Mouse (Mus musculus) liver, embryonic 11.5 days (tissue): ENCODE measurements around the gene Zmat5. TPM values are rescaled to one million over a fixed set of nuclear protein-coding genes. Genes with fewer than 3 reads are reported as not detected.

Experiments
- ATAC-seq: fragments of 200-750 bp; cut with Nextera tagmentation; replicated peaks from 2 replicates; pipeline ENCODE4 v1.8.0; 2017; ENCODE audit warnings: moderate number of reproducible peaks, mild to moderate bottlenecking, moderate TSS enrichment, moderate library complexity; ENCODE audit not compliant: low FRiP score
- DNase-seq: peaks from one replicate; pipeline ENCODE4 v3.0.0-alpha.2; 2017; ENCODE audit warnings: low spot score
- H3K27ac ChIP-seq: fragments of 300-500 bp; sonication (generic); 2 replicates; pipeline ENCODE4 v1.5.1; 2014; ENCODE audit warnings: mild to moderate bottlenecking, low read depth, low read length, control low read depth
- H3K27me3 ChIP-seq: fragments of 300-500 bp; sonication (generic); replicated peaks from 2 replicates; pipeline ENCODE4 v1.6.1; 2014; ENCODE audit warnings: low read length, mixed read lengths; ENCODE audit not compliant: control insufficient read depth, insufficient read depth
- H3K36me3 ChIP-seq: fragments of 300-500 bp; sonication (generic); 2 replicates; pipeline ENCODE4 v1.6.1; 2014; ENCODE audit warnings: mild to moderate bottlenecking, low read length, moderate library complexity, mixed read lengths; ENCODE audit not compliant: control insufficient read depth, insufficient read depth
- H3K4me1 ChIP-seq: fragments of 300-500 bp; sonication (generic); replicated peaks from 2 replicates; pipeline ENCODE4 v1.6.1; 2014; ENCODE audit warnings: low read length, mixed read lengths; ENCODE audit not compliant: control insufficient read depth, insufficient read depth
- H3K4me2 ChIP-seq: fragments of 300-500 bp; sonication (generic); 2 replicates; pipeline ENCODE4 v1.6.1; 2014; ENCODE audit warnings: mild to moderate bottlenecking, control low read depth, moderate library complexity
- H3K4me3 ChIP-seq: fragments of 300-500 bp; sonication (generic); 2 replicates; pipeline ENCODE4 v1.5.1; 2014; ENCODE audit warnings: low read depth, low read length, control low read depth
- H3K9ac ChIP-seq: fragments of 300-500 bp; sonication (generic); 2 replicates; pipeline ENCODE4 v1.6.1; 2014; ENCODE audit warnings: low read depth, low read length, control low read depth
- H3K9me3 ChIP-seq: fragments of 300-500 bp; sonication (generic); 2 replicates; pipeline ENCODE4 v1.6.1; 2016; ENCODE audit warnings: low read length, inconsistent platforms, mixed read lengths; ENCODE audit not compliant: control insufficient read depth
- WGBS: fragments of 180-500 bp; shearing (Covaris S2); extraction: QIAGEN DNeasy Blood & Tissue Kit; methylation state at CpG from one replicate; pipeline ENCODE4 v1.1.7; 2014; 5-methylcytosine and 5-hydroxymethylcytosine counted together
- polyA plus RNA-seq: library from polyadenylated mRNA; unstranded; fragments of >200 nt; fragmentation: Nextera tagmentation; extraction: Ambion mirVana; gene quantifications from 2 replicates; pipeline ENCODE4 v1.2.1, GENCODE M21; 2014

Gene Zmat5
- polyA plus RNA-seq, 1 experiment from 2014 or later, result 54.6 TPM

DNA sequence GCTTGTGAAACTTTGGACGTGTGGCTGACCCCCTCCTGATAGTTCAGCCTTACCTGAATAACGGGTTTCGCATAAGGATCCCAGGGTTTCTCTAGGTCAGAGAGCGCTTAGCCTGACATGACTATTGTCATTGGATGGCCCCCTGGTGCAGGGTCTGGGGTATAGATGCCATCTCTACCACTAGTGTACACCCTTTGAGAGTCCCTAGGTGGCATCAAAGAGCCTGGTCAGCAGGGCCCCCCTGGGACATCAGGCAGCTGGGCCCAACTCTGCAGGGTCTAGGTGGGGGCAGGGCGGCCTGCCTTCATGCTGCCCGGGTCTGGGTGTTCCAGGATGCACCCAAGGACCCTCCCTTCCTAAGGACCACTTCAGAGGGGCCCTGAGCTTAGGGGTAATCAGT lies 31.9 kb downstream of the Zmat5 start:
- ATAC-seq (no peak), DNase-seq (no peak)
- Histone ChIP-seq H3K27ac (no peak overlapping the region), H3K4me3 (no peak overlapping the region), H3K9ac (no peak overlapping the region), H3K36me3 (no peaks in the 10 kb centered on the region), H3K27me3 (0 out of 2 replicates have a peak, but pooled peaks cover 3% of the 10 kb centered on the region), H3K4me1 (no peaks in the 10 kb centered on the region; the same call in 1 of the 2 replicates), H3K9me3 (no peaks in the 10 kb centered on the region), H3K4me2 (no peak overlapping the region)
- WGBS, result 56% methylated on average over 6 of the region's 6 CpGs

- WGBS, result 86% methylated on average over 10 of the region's 10 CpGs
- no peaks in the 10 kb centered on the region for H3K9me3 ChIP-seq
- H3K27ac ChIP-seq, result no peak overlapping the region
- no peak for DNase-seq
- no peaks in the 10 kb centered on the region; the same call in 1 of the 2 replicates for H3K4me1 ChIP-seq
- ATAC-seq, result no peak
- no peak overlapping the region for H3K4me2 ChIP-seq
- peaks cover 5% of the 10 kb centered on the region; the same call in 1 of the 2 replicates for H3K27me3 ChIP-seq
- no peaks in the 10 kb centered on the region for H3K36me3 ChIP-seq
- no peak overlapping the region for H3K9ac ChIP-seq
- no peak overlapping the region for H3K4me3 ChIP-seq
Measured at GRCm38 (mm10) chr11:4737682-4738081, 33.2 kb downstream of the Zmat5 start.

GRCm38 (mm10) chr11:4738719-4739118 lies 34.2 kb downstream of the Zmat5 start:
- Histone ChIP-seq H3K9ac (no peak overlapping the region), H3K4me1 (no peaks in the 10 kb centered on the region; the same call in 1 of the 2 replicates), H3K36me3 (no peaks in the 10 kb centered on the region), H3K27ac (no peak overlapping the region), H3K9me3 (no peaks in the 10 kb centered on the region), H3K4me3 (no peak overlapping the region), H3K4me2 (no peak overlapping the region), H3K27me3 (peaks cover 14% of the 10 kb centered on the region)
- WGBS, result 88% methylated on average over 16 of the region's 16 CpGs
- DNase-seq (no peak), ATAC-seq (no peak)

DNA sequence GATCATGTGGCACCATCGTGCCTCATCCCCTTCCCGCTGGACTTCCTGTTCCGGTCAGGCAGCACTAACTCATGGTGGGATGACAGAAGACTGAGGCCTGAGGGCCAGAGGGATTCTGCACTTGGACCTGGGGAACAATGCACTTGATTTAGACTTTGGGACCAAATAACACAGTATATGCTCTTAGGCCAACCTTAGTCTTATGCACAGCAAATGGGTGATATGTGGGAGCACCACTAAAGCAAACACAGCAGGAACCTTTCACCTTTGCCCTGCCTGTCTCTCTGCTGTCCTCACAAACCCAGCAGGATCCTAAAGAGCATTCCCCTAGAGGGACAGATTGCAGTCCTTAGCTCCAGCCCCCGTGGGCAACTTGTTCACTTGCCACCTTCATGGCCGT lies 36.3 kb downstream of the Zmat5 start:
- Histone ChIP-seq H3K4me3 (no peak overlapping the region), H3K27me3 (peaks cover 35% of the 10 kb centered on the region), H3K4me2 (no peak overlapping the region), H3K9ac (no peak overlapping the region), H3K9me3 (no peaks in the 10 kb centered on the region), H3K36me3 (no peaks in the 10 kb centered on the region), H3K27ac (no peak overlapping the region), H3K4me1 (no peaks in the 10 kb centered on the region; the same call in 1 of the 2 replicates)
- 52% methylated on average over 5 of the region's 5 CpGs for WGBS
- DNase-seq (no peak), ATAC-seq (0 out of 2 replicates have a peak, but pooled peaks have one; percentile 10)

DNA sequence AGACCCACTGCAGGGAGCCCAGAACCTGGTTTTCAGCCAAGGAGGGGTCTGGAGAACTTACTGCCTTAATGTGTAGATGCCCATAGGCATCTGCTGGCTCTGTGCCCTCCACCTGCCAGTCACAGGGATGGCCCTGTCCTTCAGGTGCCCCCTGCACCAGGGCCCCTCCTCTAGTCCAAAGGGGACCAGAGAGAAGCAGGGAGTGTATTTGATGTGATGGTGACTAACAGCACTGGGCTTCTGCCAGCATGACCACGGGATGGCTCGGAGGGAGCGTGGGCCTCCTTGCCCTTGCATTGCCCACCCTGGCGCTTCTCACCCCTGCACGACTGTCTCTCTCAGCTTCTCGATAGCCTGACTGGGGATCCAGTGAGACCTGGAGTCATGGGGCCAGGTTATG lies 40.2 kb downstream of the Zmat5 start:
- no peak overlapping the region for H3K4me2 ChIP-seq
- peaks cover 74% of the 10 kb centered on the region for H3K27me3 ChIP-seq
- WGBS, result 56% methylated on average over 6 of the region's 6 CpGs
- H3K4me3 ChIP-seq, result no peak overlapping the region
- no peak overlapping the region for H3K27ac ChIP-seq
- H3K9me3 ChIP-seq, result no peaks in the 10 kb centered on the region
- H3K4me1 ChIP-seq, result peaks cover 6% of the 10 kb centered on the region
- DNase-seq (no peak), ATAC-seq (no peak)
- no peak overlapping the region for H3K9ac ChIP-seq
- no peaks in the 10 kb centered on the region for H3K36me3 ChIP-seq

DNA sequence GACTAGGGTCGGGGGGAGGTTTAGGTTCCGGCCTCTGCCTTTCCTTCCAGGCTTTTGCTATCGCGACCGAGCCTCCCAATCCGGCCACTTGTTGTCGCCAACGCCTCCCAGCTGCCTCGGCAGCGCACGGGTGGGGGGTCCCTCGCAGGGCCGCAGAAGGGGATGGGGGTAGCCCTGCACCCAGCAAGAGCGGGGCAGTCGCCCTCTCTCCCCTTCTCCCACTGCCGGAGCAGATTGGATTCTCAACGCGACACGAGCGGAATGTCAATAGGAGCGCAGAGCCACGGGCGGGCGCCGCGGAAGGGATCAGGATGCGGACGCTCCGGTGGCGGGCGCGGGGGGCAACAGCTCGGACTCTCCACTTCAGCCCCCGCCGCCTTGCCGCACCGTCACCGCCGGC lies 41.5 kb downstream of the Zmat5 start:
- H3K4me3 ChIP-seq, result peak overlapping the region; percentile 48
- DNase-seq, result no peak
- WGBS, result under 1% methylated on average over 38 of the region's 39 CpGs
- no peaks in the 10 kb centered on the region for H3K9me3 ChIP-seq
- no peak overlapping the region for H3K9ac ChIP-seq
- ATAC-seq, result no peak
- no peaks in the 10 kb centered on the region for H3K36me3 ChIP-seq
- no peak overlapping the region for H3K27ac ChIP-seq
- H3K4me1 ChIP-seq, result peaks cover 6% of the 10 kb centered on the region
- H3K27me3 ChIP-seq, result peaks cover 84% of the 10 kb centered on the region
- H3K4me2 ChIP-seq, result peak overlapping the region; percentile 76

- DNase-seq (no peak), ATAC-seq (no peak)
- H3K27me3 ChIP-seq, result peaks cover 85% of the 10 kb centered on the region
- peak within 1 kb of the TSS; percentile 76 for H3K4me2 ChIP-seq
- WGBS, result under 1% methylated on average over 34 of the region's 73 CpGs
- H3K4me3 ChIP-seq, result peak within 1 kb of the TSS; percentile 48
- H3K27ac ChIP-seq, result no peak within 1 kb of the TSS
- no peaks in the 10 kb centered on the region for H3K9me3 ChIP-seq
- no peaks in the 10 kb centered on the region for H3K36me3 ChIP-seq
- H3K9ac ChIP-seq, result no peak within 1 kb of the TSS
- H3K4me1 ChIP-seq, result peaks cover 6% of the 10 kb centered on the region
Measured at GRCm38 (mm10) chr11:4746733-4747132, 42.3 kb downstream of the Zmat5 start, which contains the start of gene Cabp7. Cabp7 (minus strand) TSS chr11:4746778.

GRCm38 (mm10) chr11:4747285-4747684 lies 42.8 kb downstream of the Zmat5 start:
- H3K27ac ChIP-seq, result no peak overlapping the region
- H3K4me3 ChIP-seq, result peak overlapping the region; percentile 48
- no peaks in the 10 kb centered on the region for H3K9me3 ChIP-seq
- DNase-seq, result no peak
- H3K36me3 ChIP-seq, result no peaks in the 10 kb centered on the region
- peaks cover 6% of the 10 kb centered on the region for H3K4me1 ChIP-seq
- no peak overlapping the region for H3K9ac ChIP-seq
- peak overlapping the region; percentile 76 for H3K4me2 ChIP-seq
- no peak for ATAC-seq
- peaks cover 90% of the 10 kb centered on the region for H3K27me3 ChIP-seq
- 2% methylated on average over 12 of the region's 12 CpGs for WGBS

DNA sequence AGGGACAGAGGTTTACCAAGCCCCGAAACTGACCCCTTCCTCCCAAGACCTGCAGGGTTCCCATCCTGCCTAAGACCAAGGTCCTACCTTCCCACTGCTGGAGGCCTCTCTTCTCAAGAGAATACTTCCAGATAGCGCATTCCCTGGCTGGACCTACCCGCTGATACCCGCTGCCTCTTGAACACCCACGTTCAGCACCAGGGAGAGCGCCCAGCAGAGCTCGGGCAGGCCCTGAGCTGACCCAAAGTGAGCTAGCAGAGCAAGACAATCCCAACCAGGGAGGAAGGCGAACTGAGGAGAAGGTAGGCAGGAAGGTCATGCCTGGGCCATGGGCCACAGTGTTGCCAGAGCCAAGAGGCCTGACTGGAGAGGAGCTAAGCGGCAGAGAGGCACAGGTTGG lies 45.8 kb downstream of the Zmat5 start:
- 5% methylated on average over 9 of the region's 9 CpGs for WGBS
- H3K27ac ChIP-seq, result no peak overlapping the region
- peaks cover 66% of the 10 kb centered on the region for H3K27me3 ChIP-seq
- H3K36me3 ChIP-seq, result no peaks in the 10 kb centered on the region
- H3K9ac ChIP-seq, result no peak overlapping the region
- peaks cover 6% of the 10 kb centered on the region for H3K4me1 ChIP-seq
- H3K4me3 ChIP-seq, result no peak overlapping the region
- H3K9me3 ChIP-seq, result no peaks in the 10 kb centered on the region
- no peak; the same call in 1 of the 2 replicates for ATAC-seq
- no peak overlapping the region for H3K4me2 ChIP-seq
- DNase-seq, result peak; percentile 77
